Mouse (Mus musculus) cerebellum, postnatal 14 days (tissue): ENCODE data around the gene Adam17.
"Not testable (repeated sequence)": the region's sequence is repeated elsewhere in the genome, so short reads cannot be mapped to it uniquely, and the experiment has no call there.

Source experiments
- DNase-seq, 2 experiments: peaks; one replicate each; pipeline ENCODE4 v3.0.0; 2021; ENCODE audit warnings: mixed read lengths in 2 of 2

Adam17 gene

DNA sequence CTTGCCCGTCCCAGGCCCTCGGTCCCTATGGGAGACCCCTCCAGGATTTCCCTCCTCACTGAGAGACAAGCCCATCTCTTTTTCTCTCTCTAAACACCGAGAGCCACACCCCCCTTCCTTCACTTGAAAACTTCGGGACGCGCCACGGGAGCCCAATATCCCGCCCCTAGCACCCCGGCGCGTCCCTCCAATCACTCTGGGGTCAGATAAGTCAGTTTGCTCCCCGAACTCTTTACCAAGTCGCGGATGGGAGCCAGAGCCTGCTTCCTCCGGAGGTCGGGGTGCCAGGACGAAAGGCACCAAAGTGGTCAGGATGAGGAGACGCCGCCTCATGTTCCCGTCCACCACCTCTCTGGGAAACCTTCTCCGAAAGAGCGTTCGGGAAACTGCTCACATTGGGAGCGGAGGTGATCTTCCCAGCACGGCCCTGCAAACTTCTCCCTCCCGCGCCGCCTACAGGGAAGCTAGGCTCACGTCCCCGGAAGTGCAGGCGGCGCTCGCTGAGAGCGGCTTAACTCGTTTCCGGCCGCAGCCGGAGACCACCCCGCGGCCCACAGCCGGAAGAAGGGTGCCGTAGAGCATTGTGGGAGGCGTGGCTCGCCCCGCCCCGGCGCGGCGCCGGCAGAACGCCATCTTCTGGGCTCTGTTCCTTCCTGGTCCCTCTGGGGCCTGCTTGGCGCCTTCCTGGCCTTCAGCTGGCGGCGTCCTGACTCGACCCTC lies at the start of gene Adam17:
Gene Adam17, minus strand, starts transcription at position 533 of the 720 bp plus-strand sequence.
- peak; percentile 98 for DNase-seq

DNA sequence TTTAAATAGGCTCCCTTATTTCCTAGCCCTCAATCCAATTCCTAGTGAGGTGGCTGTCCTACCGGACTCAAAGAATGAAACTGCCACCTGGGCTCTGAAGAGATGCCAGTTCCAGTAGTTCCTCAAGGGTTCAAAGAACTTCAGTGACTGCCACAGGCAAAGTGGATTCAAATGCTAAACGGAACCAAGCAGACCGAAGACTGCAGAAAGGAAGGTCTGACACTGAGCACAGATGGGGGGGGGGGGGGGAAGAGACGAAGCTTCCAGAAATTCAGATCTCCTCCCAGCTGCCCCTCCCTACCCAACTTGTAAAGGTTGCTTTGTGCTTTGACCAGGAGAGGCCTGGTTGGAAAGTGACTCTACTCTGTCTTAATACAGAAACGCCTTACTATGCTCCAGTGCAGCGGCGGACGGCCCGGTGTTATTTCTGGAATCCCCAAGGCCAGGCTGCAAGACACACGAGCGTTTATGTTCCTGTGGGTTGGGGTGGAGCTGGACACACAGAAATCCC lies 45.2 kb upstream of the Adam17 start:
- peak; percentile 38 to 50 for DNase-seq

DNA sequence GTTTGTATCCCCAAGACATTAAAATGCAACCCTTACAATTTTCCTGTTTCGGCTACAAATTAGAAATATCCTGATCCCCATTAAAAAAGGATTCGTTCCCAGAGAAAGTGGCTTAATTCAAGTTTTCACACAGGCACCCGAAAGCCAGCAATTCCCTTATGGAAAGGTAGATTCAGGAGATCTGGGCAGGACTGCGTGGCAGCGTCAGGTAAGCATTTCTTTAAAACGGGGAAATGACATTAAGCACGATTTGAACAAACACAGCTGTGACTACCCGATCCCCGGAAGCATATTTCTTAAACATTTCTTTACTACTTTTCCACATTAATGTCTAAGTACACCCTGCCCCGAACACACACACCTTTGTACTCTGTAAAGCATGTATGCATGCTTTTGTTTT lies 44.7 kb upstream of the Adam17 start:
- DNase-seq: peak in 1 of 2 experiments; percentile 22

DNA sequence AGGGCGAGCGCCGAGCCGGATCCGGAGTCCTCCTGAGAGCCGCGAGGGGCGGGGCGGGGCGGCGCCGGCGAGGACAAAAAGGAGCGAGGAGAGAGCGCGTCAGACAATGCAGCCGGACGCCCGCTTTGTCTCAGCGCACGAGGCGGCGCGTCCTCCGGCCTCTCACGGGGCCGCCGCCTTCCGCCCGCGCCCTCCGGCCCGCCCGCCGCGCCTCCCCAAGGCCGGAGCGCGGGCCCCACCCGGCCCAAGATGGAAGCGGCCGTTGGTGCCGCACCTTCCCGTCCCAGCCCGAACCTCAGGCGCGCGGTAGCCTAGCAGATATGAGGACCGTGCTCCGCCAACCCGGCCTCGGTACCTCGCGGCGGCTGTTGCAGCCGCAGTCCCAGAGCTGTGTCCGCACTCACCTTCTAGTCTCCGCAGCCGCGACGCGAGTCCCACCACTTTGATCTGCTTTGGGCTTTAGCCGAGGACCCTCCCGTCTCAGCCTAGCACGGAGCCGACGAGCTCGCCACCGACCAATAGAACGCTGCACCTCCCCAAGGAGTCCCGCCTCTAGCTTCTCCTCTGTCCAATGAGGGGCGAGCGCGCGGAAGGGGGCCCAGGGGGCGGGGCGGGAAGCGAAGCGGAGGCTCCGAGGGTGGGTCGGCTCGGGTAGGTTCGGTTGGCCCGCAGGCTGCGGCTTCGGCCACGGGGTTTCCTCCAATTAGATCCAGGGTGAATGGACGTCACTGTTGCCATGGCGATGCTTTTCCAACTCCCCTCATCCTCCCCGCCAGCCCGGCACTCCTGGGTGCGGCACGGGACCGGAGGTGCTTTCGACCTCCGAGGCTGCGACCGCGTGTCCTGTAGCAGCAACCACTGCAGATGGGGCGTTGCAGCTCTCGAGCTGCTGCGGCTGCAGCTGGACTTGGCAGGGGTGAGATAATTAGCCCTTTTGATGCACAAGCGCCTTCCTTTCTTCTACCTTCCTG lies 44.0 kb upstream of the Adam17 start, which contains the start of gene Ywhaq:
Gene Ywhaq, minus strand, starts transcription at position 538 of the 971 bp plus-strand sequence.
- peak; percentile 99 for DNase-seq

DNA sequence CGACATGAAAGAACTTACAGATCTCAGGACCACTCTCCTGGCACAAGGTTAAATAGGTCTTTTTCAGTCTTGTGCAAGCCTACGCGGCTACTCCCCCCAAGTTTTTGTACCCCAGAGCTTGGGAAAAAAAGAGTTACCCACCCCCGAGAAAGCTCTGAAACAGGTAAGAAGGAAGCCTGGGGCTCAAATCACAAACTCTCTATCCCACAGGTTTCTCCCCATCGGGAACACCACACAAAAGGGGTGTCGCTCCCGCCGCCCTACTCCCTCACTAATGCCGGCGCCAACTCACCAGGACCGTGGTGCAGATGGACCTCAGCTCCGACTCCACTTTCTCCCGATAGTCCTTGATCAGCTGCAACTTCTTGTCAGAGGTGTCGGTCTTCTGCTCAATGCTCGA lies 43.1 kb upstream of the Adam17 start:
- peak; percentile 37 to 47 for DNase-seq

DNA sequence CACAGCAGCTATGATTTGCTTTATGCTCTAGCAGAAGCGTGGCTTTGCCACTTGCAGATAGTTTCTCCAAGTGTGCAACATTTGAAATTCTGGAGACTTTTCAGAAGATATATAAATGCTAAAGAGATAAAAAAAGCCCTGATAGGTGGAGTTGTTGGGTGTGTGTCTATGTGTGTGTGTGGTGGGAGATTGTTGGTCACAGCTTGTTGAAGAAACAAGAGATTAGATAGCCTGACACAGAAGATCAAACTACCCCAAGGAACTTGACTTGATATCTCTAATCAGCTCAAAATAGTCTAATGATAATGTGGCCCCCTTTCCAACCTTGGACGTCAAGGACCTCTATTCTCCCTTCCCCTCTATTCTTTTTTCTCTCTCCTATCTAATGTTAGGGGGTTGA lies 37.2 kb upstream of the Adam17 start:
- DNase-seq: no peak

DNA sequence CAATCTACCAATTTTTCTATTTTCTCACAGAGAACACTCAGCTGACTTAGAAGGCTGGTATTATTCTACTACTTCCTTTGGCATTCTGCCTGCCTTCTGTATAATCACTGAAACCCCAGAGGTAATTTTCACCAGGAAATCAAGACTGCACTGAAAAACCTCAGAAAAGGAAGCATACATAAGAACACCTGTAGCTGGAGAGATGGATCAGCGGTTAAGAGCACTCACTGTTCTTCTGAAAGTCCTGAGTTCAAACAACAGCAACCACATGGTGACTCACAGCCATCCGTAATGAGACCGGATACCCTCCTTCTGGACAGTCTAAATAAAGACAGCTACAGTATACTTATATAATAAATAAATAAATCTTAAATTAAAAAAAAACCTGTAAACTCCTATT lies 36.2 kb upstream of the Adam17 start:
- no peak for DNase-seq

DNA sequence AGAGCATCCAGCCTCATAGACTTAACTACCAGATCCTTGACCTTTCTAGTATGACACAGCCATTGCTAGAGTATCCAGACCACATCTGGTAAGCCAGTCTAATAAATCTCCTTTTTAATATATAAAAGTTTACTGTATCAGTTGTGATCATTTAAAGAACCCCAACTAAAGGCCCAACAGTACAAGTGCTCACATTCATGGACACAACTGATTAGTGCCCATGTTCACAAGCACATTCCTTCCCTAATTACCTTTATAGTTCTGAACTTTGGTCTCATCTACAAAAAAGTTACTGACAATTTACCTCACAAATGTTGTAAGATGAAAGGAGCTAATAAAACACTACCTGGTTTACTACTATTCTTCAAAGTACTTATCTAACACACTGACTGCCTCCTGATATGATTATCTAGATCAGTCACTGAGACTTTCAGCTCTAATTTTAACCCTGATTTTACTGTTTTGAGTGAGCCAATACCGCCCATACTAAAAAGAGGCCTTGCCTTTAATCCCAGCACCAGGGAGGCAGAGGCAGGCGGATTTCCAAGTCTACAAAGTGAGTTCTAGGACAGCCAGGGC lies 35.4 kb upstream of the Adam17 start:
- no peak for DNase-seq

DNA sequence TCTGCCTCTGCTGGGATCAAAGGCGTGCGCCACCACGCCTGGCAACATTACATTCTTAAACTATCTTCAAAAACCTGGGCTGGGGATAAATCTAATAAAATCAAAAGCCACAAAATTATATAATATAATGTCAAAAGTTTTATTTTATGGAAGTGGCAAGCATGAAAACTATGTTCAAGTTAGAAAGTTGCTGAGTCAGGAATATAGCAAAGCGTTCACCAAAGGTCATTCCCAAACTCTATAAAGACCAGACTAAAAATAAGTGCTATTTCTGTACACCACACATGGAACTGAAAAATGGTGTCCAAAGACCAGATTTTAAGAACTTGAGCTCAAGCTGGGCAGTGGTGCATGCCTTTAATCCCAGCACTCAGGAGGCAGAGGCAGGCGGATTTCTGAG lies 29.3 kb upstream of the Adam17 start:
- DNase-seq: no peak

DNA sequence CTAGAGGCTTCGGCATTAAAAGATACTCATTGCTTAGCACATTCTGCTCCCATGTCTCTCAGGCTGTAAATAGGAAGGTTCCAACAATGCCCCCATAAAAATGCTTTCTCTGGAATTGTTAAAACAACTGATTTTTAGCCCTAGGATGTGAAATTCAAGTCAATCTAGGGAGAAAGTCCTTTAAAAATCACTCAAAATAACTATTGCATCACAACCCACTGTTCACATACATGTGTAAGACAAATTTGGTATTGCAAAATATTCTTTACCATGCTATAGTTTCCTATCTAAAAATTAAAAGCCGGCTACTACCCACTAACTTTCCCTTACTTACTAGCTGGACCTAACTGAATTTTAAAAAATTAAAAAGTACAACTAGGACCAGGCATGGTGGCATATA lies 12.8 kb upstream of the Adam17 start:
- DNase-seq: no peak

DNA sequence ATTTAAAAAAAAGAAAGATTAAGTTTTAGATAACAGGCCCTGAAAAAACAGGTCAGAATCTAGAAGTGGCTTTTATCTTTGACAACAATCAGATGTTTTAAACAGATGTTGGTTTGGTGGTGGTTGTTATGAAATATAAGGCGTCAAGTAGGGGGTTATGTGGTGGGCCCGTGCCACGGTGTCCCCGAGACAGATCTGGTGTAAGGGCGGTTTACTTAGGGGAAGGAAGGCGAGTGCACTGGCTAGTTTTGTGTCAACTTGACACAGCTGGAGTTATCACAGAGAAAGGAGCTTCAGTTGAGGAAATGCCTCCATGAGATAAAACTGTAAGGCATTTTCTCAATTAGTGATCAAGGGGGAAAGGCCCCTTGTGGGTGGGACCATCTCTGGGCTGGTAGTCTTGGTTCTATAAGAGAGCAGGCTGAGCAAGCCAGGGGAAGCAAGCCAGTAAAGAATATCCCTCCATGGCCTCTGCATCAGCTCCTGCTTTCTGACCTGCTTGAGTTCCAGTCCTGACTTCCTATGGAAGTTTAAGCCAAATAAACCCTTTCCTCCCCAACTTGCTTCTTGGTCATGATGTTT lies 5.4 kb upstream of the Adam17 start:
- DNase-seq: not testable (repeated sequence)

DNA sequence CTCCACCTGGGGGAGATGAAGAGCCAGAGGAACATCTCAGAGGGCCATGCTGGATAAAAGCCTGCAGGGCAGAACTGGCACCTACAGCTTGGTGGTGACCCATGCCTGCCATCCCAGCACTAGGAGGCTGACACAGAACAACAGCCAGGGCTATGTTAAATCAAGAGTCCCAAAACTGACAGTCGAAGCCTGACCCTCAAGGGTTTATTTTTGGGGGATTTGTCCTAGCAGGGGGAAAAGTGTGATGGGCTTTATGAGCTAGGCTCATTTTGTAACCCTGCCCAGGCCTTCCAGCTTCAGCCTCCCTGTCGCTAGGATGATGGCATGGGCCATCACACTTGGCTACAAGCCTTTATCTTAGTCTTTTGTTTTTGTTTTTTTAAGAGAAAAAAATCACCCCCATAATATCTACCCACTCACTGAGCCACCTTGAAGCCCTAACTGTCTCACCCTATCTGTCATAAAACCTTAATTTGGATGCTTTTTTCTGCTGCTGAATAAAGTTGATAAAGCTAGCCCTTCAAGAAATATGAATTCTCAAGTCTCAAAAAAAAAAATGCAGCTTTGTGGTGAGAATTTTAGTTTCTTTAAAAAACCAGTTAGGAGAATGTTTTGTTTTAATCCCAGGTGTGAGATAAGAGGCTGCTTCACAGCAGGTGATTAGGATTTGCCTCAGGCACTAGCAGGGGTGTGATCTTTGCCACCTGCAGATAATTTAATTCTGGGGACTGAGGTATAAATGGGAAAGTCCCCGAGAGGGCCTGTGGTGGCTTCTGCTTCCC lies 2.1 kb upstream of the Adam17 start:
- no peak for DNase-seq

DNA sequence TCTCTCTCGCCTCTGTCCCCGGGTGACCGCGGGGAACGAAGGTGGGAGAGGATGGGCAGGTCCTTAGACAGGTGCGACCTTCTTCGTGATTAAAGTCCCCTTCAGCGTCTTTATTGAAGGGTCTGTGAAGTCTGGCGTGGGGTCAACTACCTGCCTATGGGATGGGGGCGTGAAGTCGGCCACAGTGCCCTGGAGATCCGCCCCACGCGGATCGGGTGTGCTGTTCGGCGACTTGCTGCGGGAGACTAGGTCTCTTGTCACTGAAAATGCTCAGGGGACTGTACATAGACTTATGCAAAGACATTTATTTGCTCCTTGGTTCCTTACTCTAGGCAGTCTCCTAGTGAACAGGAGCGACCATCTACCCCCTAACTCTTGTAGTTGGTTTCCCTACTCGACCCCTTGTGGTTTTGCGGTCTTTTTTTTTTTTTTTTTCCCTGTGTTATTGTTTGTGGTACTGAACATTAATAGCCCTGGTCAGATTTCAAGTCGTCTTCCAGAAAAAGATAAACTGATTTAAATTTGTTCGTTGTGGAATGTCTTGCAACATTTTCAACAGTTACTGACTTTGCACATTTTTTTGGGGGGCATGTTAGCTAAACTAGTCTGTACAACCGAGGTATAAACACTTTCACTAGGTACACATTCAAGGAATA lies 516 bp upstream of the Adam17 start:
- no peak for DNase-seq

DNA sequence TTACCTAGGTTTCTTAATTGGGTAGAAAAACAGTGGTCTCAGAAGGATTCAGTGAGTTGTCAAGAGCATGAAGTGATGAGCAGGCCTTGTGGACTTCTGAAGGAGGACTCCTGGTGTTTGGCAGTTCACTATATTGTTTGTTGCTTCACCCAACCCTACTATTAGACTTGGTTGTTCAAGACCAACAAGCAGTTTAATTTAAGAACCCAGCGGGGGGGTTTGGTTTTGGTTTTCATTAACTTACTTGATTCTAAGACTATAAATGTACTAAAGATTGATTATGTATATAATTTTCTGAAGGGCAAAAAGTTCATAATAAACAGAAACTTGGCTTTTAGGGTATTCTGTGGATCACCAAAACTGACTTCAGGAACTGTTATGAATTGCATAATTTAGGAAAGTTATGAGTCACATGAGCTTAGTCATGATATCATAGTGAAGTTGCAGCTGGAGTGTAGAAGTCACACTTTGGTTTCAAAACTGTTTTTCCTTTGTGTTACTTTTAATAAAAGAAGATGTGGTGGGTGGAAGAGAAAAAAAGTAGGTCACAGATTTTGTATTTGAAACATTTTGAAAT lies 3.3 kb downstream of the Adam17 start:
- no peak for DNase-seq

DNA sequence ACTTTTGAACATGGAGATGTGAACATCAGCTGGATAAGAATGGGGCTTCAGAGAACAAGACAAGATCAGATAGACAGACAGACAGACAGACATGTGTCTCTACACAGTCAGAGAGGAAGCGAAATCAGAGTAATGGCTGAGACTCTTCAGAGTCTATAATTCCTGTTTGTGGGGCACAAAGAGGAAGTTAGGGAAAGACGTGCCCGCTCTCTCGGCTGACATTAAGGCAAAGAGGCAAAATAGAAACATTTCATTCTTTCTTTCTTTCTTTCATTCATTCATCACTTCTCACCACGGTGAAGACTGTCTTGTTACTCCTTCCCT lies 4.4 kb downstream of the Adam17 start:
- no peak for DNase-seq

DNA sequence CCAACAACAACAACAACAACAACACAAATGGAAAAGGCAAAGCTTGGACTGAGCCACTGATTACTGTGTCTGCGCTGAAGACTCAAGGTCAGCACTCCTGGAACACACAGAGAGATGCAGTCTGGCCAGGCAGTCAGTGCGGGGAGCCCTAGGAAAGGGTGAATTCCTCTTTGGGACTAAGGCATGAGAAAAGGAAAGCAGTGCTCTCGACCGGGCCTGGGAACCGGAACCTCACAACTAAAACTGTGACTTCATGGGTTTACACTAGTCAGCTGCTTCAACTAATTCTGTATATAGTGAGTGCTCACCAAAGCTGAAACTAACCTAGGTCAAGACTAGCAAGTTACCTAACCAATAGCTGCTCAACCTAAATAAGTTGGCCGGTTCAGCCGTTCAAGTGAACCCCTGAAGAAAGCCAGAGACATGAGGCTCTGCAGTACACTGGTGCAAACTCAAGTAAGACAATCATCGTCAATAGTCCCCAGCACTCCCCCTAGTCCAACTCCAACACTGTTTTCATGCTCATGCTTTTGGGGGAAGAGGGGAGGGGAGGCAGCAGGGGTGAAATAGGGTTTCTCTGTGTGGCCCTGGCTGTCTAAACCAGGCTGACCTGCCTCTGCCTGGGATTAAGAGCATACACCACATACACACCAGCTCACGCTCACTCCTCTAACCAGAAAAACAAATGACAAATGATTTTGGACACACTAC lies 4.9 kb downstream of the Adam17 start:
- DNase-seq: no peak

DNA sequence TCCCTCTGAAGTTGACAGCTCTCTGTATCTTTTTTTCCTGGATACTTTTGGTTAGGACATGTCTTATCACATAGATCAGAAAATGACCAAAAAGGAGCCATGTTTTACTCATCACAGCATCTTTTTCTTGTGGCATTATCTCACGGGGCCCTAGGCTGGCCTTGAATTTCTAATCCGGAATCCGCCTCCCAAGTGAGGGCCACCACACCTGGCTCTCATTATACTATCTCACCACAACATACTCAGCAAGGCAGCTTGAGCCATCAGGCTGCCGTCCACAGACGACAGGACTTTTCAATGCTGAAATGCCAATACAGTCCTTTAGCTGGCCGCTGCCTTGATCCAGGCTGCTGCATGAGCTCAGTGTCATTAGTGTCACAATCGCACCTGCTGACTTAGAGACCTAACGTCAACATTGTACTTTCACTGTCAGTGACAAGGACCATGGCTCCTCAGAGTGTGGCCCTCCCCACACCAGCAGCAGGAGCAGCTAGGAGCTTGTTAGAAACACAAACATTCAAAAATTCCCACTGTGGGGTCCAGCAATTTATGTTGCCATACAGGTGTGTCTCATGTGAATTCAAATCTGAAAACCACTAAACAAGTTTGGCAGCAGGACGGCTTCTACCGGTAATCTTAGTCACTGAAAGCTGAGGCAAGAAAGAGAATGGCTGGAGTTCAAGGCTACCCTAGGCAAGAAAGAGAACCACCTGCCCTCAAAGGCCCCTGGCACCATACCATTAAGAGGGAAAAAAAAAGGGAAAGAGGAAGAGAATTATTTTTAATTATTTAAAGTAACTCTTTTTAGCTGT lies 8.6 kb downstream of the Adam17 start:
- DNase-seq: no peak

DNA sequence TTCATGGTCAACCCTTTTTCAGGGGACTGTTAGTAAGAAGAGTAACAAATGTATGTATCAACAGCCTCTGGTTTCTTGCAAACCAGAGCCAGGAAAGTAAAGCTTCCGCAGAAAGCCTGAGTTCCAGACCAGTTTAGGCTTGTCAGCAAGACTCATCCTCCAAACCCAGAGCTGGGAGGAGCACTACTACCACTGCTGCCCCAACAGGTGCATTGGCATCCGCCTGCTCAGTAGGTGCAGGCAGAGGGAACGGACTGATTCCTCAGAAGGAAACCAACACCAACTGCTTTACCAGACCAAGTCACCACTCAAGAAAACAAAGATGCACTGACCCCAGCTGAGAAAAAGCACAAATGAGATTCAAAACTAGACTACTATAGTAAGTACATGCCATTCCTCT lies 10.2 kb downstream of the Adam17 start:
- no peak for DNase-seq

DNA sequence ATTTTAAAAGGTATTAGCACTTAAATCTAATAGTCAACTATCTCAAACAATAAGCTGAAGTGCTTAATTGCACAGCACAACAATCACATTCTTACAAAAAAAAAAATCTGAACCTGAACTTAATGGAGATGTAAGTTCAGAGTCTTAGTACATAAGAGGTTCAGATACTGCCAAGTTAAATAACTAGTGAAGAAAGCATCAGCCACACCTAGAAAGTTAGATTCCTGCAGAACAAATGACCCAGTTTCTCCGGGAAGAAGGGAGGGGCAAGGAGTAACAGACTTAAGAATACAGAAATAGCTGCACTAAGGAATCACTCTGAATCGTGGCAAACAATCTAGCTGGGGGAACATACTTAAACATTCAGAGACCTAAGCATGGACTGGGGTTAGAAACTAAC lies 10.7 kb downstream of the Adam17 start:
- no peak for DNase-seq

DNA sequence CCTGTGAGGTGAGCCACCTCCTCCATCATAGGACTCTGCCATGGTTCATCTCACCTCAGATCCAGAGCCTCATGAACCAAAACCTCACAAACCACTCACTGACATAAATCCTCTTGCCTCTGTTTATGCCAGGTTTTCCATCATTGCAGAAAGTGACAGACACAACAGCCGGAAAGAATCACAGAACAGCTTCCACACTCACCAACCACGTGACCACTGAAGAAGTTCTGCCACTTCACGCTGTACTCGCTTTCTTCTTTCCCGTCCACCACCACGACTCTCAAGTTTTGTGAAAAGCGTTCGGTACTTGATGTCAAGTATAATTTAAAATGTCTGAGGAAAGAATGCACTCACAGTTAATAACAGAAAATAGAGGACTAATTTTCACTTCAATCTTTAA lies 19.8 kb downstream of the Adam17 start:
- DNase-seq: no peak
